Mouse (Mus musculus): Measurements from ENCODE around the gene H60b.
"Not testable (repeated sequence)": the region's sequence is repeated elsewhere in the genome, so short reads cannot be mapped to it uniquely, and the experiment has no call there.

DNA sequence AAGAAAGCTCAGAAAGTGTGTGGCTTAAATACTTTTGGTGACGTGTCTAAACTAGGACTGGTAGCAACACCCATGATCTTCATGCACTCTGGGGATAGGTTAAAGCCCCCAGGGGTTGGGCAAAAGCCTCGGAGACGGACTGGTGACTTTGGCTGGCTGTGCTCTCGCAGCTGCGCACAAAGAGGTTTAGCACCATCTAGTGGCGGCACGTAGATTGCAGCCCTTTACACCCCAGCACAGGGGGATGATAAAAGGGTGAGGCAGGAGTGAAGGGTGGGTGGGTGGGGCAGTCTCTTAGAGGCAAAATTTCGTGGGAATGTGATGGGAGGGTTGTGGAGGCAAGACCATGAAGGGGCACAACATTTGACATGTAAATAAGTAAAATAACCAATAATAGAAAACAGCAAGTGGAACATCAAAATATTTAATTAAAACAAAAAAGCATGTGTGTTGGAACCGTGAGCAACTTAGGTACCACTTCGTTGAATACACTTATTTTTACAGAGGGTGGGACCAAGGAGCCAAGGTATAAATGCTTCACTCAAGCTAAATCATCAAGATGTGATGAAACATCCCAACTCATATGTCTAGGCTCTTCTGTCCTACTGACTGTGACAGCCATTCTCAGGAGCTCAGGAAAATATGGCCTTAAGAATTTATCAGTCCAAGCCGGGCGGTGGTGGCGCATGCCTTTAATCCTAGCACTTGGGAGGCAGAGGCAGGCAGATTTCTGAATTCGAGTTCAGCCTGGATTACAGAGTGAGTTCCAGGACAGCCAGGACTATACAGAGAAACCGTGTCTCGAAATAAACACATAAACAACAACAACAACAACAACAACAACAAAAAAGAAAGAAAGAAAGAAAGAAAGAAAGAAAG, 5.6 kb downstream of the H60b start:
- TF ChIP-seq CTCF (IDR thresholded peaks at IDR 0.05) = peak; percentile 65
- not testable (repeated sequence) for TF ChIP-seq POLR2A, EP300 (IDR thresholded peaks at IDR 0.05; ENCODE audit: insufficient read depth, low read depth, low read length)

Measured in heart, adult 2 months (tissue).